Comparison of ENCODE assay signal across 8 mouse cellular contexts in the genomic region with DNA sequence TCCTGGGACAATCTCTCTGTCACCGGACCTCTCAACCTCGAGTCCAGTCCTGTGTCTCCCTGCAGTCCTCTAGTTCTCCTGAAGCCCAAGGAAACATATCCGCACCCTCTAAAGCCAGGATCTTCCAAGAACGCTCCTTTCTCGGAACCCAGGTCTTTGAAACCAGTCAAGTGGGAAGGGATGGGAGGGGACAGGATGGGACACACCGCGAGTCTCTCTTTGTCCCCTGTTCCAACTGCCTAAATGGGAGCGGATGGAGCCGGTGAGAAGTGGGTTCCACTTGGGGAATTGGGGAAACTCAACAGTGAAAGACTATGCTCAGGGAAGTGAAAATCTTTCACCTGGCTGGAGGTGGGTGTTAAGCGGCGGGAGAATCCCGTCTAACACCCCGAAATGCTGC. TPM values are rescaled to one million over a fixed set of nuclear protein-coding genes. Genes with fewer than 3 reads are reported as not detected.
DNase-seq lines count a peak whose midpoint lies in the region; ATAC-seq and TF ChIP-seq lines count a peak whose summit lies in the region.

No protein-coding gene starts in this region.

- no peak for TF ChIP-seq CTCF in kidney, postnatal 0 days (IDR thresholded peaks at IDR 0.05; ENCODE audit: low read depth)
- TF ChIP-seq CTCF in intestine, postnatal 0 days (IDR thresholded peaks at IDR 0.05; ENCODE audit: low read depth), result no peak

- H3K4me3 ChIP-seq in kidney, postnatal 0 days (replicated peaks; ENCODE audit: low read depth, low read length), result peak overlapping the region; percentile 47
- H3K4me3 ChIP-seq in embryonic facial prominence, embryonic 13.5 days, result peak overlapping the region; percentile 53
- peak overlapping the region; percentile 50 for H3K4me3 ChIP-seq in intestine, postnatal 0 days (ENCODE audit: low read depth, low read length)
- H3K4me3 ChIP-seq in neural tube, embryonic 15.5 days (replicated peaks), result peak overlapping the region; percentile 55

- H3K4me1 ChIP-seq in kidney, postnatal 0 days (replicated peaks; ENCODE audit: insufficient read depth, low read length), result no peaks in the 10 kb centered on the region
- H3K4me1 ChIP-seq in embryonic facial prominence, embryonic 13.5 days, result no peaks in the 10 kb centered on the region
- no peaks in the 10 kb centered on the region for H3K4me1 ChIP-seq in intestine, postnatal 0 days (replicated peaks; ENCODE audit: control insufficient read depth, insufficient read depth, low read length)
- peaks cover 8% of the 10 kb centered on the region; the same call in 1 of the 2 replicates for H3K4me1 ChIP-seq in neural tube, embryonic 15.5 days

- H3K4me2 ChIP-seq in kidney, postnatal 0 days (ENCODE audit: low read length), result peak overlapping the region; percentile 82
- H3K4me2 ChIP-seq in embryonic facial prominence, embryonic 13.5 days, result peak overlapping the region; percentile 90
- peak overlapping the region; percentile 82 for H3K4me2 ChIP-seq in intestine, postnatal 0 days (replicated peaks; ENCODE audit: low read depth)
- H3K4me2 ChIP-seq in neural tube, embryonic 15.5 days, result peak overlapping the region; percentile 78

- no peak for DNase-seq in kidney, postnatal 0 days (ENCODE audit: low spot score)
- DNase-seq in kidney, postnatal 10 days, result no peak
- no peak for DNase-seq in gastrocnemius, postnatal 4 days (ENCODE audit: low spot score in 2 of 2)
- no peak for DNase-seq in urinary bladder, adult 2 months (ENCODE audit: low spot score)
- no peak for DNase-seq in gastrocnemius, postnatal 36 days

- 37% methylated on average over 13 of the region's 13 CpGs for WGBS in kidney, postnatal 0 days
- WGBS in embryonic facial prominence, embryonic 13.5 days, result 23% methylated on average over 13 of the region's 13 CpGs
- WGBS in intestine, postnatal 0 days, result 27% methylated on average over 13 of the region's 13 CpGs
- 15% methylated on average over 13 of the region's 13 CpGs for WGBS in neural tube, embryonic 15.5 days

- peak overlapping the region; percentile 49; the same call in 1 of the 2 replicates for H3K9ac ChIP-seq in kidney, postnatal 0 days (ENCODE audit: low read depth, low read length)
- peak overlapping the region; percentile 67 for H3K9ac ChIP-seq in embryonic facial prominence, embryonic 13.5 days
- H3K9ac ChIP-seq in intestine, postnatal 0 days (ENCODE audit: low read depth, low read length), result no peak overlapping the region; the same call in 1 of the 2 replicates
- H3K9ac ChIP-seq in neural tube, embryonic 15.5 days (replicated peaks), result peak overlapping the region; percentile 62

- no peaks in the 10 kb centered on the region for H3K36me3 ChIP-seq in kidney, postnatal 0 days (ENCODE audit: insufficient read depth, low read length)
- H3K36me3 ChIP-seq in embryonic facial prominence, embryonic 13.5 days, result no peaks in the 10 kb centered on the region
- no peaks in the 10 kb centered on the region for H3K36me3 ChIP-seq in intestine, postnatal 0 days (ENCODE audit: control insufficient read depth, insufficient read depth)
- H3K36me3 ChIP-seq in neural tube, embryonic 15.5 days, result no peaks in the 10 kb centered on the region

- 0 out of 2 replicates have a peak, but pooled peaks cover 3% of the 10 kb centered on the region for H3K27me3 ChIP-seq in kidney, postnatal 0 days (ENCODE audit: insufficient read depth, low read length)
- H3K27me3 ChIP-seq in embryonic facial prominence, embryonic 13.5 days, result peaks cover 65% of the 10 kb centered on the region
- H3K27me3 ChIP-seq in intestine, postnatal 0 days (replicated peaks; ENCODE audit: control insufficient read depth, insufficient read depth, low read length), result peaks cover 14% of the 10 kb centered on the region; the same call in 1 of the 2 replicates
- peaks cover 13% of the 10 kb centered on the region; the same call in 1 of the 2 replicates for H3K27me3 ChIP-seq in neural tube, embryonic 15.5 days (replicated peaks)

- no peaks in the 10 kb centered on the region for H3K9me3 ChIP-seq in kidney, postnatal 0 days (replicated peaks; ENCODE audit: low read length)
- H3K9me3 ChIP-seq in embryonic facial prominence, embryonic 13.5 days, result no peaks in the 10 kb centered on the region
- H3K9me3 ChIP-seq in intestine, postnatal 0 days (ENCODE audit: control insufficient read depth), result no peaks in the 10 kb centered on the region
- no peaks in the 10 kb centered on the region for H3K9me3 ChIP-seq in neural tube, embryonic 15.5 days (replicated peaks)

- H3K27ac ChIP-seq in kidney, postnatal 0 days, result no peak overlapping the region
- H3K27ac ChIP-seq in embryonic facial prominence, embryonic 13.5 days, result no peak overlapping the region
- H3K27ac ChIP-seq in intestine, postnatal 0 days (ENCODE audit: low read depth, low read length), result no peak overlapping the region
- H3K27ac ChIP-seq in neural tube, embryonic 15.5 days (replicated peaks), result peak overlapping the region; percentile 56

- peak; percentile 54 for ATAC-seq in kidney, postnatal 0 days (replicated peaks; ENCODE audit: low FRiP score, low read depth)
- no peak for ATAC-seq in embryonic facial prominence, embryonic 13.5 days (ENCODE audit: insufficient number of reproducible peaks, insufficient read depth, low FRiP score, low TSS enrichment, low read depth)
- no peak for ATAC-seq in intestine, postnatal 0 days
- ATAC-seq in neural tube, embryonic 15.5 days (ENCODE audit: low FRiP score), result peak; percentile 11; the same call in 1 of the 2 replicates

- intact Hi-C loops in gastrocnemius, postnatal 36 days (cut with DNase I), result no loop called here

RNA-seq across cellular contexts. Expression of gene Gpm6b, which starts 0.8 kb away (rescaled TPM):
- 16.9 and 18.2 TPM in 2 replicates for polyA plus RNA-seq in kidney, postnatal 0 days (2015; fragmentation: Nextera tagmentation; extraction: Ambion mirVana)
- 19.8 and 22.6 TPM in 2 replicates for polyA plus RNA-seq in embryonic facial prominence, embryonic 13.5 days (2015; fragmentation: Nextera tagmentation; extraction: Ambion mirVana)
- 6.7 and 7.6 TPM in 2 replicates for polyA plus RNA-seq in intestine, postnatal 0 days (2015; fragmentation: Nextera tagmentation; extraction: Ambion mirVana)
- polyA plus RNA-seq in neural tube, embryonic 15.5 days (2015; fragmentation: Nextera tagmentation; extraction: Ambion mirVana), result 238 and 260 TPM in 2 replicates
- total RNA-seq in gastrocnemius, postnatal 4 days (2021), result 10 to 100 TPM; 16.6 to 20.2 TPM
- polyA plus RNA-seq in urinary bladder, adult 2 months (2012; rRNA removed), result 20.2 and 21.4 TPM in 2 replicates
- total RNA-seq in gastrocnemius, postnatal 36 days (2021), result 1 to 10 TPM; 3.9 to 5.7 TPM

Comparison
In these comparisons a context has a peak if more than half of its experiments do, and no peak if none do; other contexts are left out.
1. ATAC-seq: peak in kidney, postnatal 0 days (single experiment) and neural tube, embryonic 15.5 days (single experiment); none in embryonic facial prominence, embryonic 13.5 days (single experiment) and intestine, postnatal 0 days (single experiment).
2. RNA of gene Gpm6b, which starts 0.8 kb away (polyA plus RNA-seq): 238 to 260 TPM in neural tube, embryonic 15.5 days; 20.2 to 21.4 TPM in urinary bladder, adult 2 months, 19.8 to 22.6 TPM in embryonic facial prominence, embryonic 13.5 days, 16.9 to 18.2 TPM in kidney, postnatal 0 days and 6.7 to 7.6 TPM in intestine, postnatal 0 days; every median in the first group is over 10 times any median in the second.
3. Peak in every context shown above with its lines, with median percentiles within 50 percentile points of each other: H3K4me2 ChIP-seq and H3K4me3 ChIP-seq.